Mouse (Mus musculus): ENCODE results near the gene Otulin.

Otulin gene

DNA sequence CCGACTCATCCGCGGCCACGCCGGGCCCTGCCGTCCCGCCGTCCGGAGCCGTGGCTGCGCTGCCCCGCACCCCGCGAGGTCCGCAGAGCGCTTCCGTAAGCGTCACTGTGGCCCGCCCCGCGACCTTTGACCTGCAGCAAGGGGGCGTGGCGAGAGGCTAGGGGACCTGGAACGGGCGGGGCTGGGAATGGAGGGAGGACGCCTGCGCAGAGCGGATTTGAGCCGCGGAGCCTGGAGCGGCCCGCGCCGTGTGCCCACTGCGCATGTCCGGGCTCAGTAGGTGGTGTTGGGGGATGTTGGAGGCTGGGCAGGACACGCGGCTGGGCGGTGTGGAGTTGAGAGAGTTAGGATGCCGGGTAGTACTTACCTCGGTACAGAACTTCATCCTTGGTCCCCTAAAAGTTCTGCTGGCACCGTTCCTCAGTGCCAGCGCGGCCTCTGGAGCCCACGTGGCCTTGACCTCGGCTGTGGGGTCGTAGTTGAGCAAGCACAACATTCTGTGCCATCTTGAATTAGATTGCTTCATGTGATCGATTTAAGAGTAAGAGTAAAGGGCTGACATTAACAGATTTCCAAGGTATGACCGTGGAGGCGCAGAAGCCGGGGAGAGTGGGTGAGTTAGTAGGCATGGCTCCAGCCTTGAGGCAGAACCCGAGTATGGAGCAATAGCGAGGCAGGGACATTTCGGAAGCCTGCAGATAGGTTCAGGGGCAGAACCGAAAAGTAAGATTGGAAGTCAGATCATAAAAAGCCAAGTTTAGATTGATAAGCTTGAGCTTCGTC, at the start of gene Otulin:
Gene Otulin (minus strand): TSS at position 93 of the 783 bp plus-strand sequence.
- in situ Hi-C loops (cut with MboI, MseI) = no loop called here

GRCm38 (mm10) chr15:27678511-27678910, 48.0 kb upstream of the Otulin start:
- in situ Hi-C loops (cut with MboI, MseI) = no loop called here

- in situ Hi-C loops (cut with MboI, MseI) = no loop called here
These were observed 47.3 kb upstream of the Otulin start for GRCm38 (mm10) chr15:27677801-27678200.

- in situ Hi-C loops (cut with MboI, MseI) = no loop called here
These were observed 45.7 kb upstream of the Otulin start for GRCm38 (mm10) chr15:27676211-27676610.

DNA sequence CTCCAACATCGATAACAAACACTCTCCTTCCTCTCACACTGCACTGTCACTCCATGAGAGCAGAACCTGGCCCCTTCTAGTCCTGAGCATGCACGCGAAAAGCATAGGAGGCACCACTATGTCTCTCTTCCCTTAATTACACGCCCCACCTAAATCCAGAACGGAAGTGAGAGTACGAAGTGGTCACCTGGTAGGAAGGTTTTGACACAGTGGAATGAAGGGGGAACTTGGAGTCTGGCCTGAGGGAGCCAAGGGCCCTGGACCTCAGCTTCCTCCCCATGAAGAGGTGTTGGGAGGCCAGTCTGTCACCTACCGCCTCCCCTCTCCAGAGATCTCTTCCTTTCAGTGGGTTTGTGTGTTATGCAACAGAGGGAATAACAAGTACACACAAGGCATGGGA, 44.6 kb upstream of the Otulin start:
- in situ Hi-C loops (cut with MboI, MseI) = no loop called here

DNA sequence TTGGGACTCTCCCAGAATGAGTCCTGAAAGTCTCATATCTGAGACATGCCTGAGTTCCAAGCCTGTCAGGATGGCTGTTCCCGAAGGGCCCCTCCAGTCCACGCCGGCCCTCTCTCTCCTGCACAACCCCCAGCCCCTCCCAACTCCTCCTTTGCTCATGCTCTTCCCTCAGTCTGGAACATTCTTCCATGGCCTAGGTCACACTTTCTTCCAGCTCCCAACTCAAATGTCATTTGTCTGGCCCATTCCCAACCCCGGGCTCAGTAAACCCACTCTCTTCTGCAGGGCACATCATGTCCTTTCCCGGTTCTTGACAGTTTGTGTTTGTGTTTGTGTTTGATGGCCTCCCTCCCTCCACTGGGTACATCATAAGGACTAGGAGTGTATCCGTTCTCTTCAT, 43.5 kb upstream of the Otulin start:
- in situ Hi-C loops (cut with MboI, MseI) = no loop called here

GRCm38 (mm10) chr15:27673151-27673550, 42.7 kb upstream of the Otulin start:
- in situ Hi-C loops (cut with MboI, MseI) = no loop called here

DNA sequence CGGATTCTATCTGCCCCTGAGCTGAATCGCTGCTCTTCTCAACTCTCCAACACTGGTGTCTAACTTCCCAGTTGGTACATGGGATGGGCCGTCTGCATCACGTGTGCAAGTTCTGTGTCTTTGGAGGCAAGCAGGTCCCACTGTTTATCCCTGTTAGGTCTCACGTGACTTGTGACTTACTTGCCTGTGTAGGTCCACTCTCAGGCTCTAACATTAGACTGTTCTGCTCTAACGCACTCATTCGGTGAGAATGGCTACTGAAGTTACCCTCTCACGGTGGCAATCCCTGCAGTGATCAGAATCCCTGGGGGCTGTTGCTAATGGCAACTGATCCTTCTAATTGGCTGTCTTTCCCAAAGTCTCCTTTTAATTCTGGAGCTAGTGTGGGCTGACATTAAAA, 41.8 kb upstream of the Otulin start:
- in situ Hi-C loops (cut with MboI, MseI) = no loop called here

DNA sequence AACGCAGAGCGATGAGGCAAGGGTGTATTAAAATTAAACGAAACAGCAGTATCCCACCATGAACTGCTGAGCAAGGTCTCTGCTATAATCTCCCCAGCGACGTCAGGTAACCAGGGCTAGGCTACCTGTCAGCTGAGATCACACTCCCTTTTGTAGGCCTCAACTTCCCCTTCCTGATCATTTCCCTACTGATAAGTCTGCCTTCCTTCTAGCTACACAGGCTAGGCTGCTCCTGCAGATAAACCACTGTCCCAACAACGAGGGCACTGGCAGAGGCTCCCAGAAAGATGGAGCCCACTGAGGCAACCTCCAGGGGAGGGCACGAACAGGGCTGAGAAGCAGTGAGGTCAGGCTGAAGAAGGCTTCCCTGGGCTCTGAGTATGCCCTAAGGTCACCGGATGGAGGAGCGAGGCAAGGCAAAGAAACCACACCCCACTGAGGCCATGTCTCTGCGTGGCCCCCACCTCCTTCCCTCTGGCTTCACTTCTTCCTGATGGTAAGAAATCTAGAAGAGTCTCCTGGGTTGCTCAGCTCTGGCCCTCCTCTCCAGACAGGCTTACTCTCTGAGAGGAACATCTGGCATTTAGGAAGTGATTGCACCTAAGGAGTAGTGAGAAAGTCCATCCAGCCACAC, 41.2 kb upstream of the Otulin start:
- in situ Hi-C loops (cut with MboI, MseI) = no loop called here

- in situ Hi-C loops (cut with MboI, MseI) = no loop called here
These were observed 40.2 kb upstream of the Otulin start for GRCm38 (mm10) chr15:27670708-27671107.

DNA sequence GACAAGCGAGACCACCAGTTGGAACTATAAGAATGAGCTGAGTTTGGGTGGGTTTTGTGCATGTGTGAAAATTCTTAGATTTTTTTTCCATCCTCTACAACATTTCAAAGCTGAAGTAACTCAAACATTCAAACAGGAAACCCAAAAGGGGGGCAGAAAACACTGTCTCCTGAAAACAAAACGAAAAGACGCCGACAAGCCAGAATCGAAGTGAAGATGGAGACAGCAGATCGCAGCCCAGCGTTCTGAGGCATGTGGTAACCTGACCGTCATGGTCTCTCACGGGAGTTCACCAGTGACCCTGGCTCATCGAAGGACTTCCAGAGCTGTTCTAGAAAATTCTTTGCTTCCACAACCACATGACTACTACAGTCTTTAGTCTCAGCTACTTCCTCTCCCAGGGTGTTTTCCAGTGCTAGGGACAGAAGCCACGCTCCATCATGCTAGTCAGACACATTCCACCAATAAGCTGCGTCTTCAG, 39.5 kb upstream of the Otulin start:
- in situ Hi-C loops (cut with MboI, MseI) = loop anchor here (5.0 kb wide), 1 partner anchor 47 kb away; no protein-coding TSS in a partner anchor

GRCm38 (mm10) chr15:27669276-27669675, 38.8 kb upstream of the Otulin start:
- in situ Hi-C loops (cut with MboI, MseI) = loop anchor here (5.0 kb wide), 1 partner anchor 48 kb away; no protein-coding TSS in a partner anchor

DNA sequence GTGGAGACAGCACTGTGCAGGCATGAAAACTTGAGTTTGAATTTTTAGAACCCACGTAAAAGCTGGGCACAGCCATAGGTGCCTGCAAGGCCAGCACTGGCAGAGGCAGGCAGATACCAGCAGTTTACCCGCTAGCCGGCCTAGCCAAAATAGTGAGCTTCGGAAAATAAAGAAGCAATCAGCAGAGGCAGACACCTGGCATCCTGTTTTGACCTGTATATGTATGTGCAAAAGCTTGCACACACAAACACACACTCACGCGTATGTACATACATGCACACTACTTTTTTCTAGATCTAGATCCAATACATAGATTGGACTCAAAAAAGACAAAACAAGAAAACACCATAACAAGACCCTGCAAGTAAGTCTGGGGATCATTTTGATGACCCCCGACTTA, 38.1 kb upstream of the Otulin start:
- in situ Hi-C loops (cut with MboI, MseI) = loop anchor here (5.0 kb wide), 1 partner anchor 49 kb away; no protein-coding TSS in a partner anchor

GRCm38 (mm10) chr15:27668001-27668461, 37.5 kb upstream of the Otulin start:
- in situ Hi-C loops (cut with MboI, MseI) = loop anchor here (5.0 kb wide), 1 partner anchor 49 kb away; no protein-coding TSS in a partner anchor

DNA sequence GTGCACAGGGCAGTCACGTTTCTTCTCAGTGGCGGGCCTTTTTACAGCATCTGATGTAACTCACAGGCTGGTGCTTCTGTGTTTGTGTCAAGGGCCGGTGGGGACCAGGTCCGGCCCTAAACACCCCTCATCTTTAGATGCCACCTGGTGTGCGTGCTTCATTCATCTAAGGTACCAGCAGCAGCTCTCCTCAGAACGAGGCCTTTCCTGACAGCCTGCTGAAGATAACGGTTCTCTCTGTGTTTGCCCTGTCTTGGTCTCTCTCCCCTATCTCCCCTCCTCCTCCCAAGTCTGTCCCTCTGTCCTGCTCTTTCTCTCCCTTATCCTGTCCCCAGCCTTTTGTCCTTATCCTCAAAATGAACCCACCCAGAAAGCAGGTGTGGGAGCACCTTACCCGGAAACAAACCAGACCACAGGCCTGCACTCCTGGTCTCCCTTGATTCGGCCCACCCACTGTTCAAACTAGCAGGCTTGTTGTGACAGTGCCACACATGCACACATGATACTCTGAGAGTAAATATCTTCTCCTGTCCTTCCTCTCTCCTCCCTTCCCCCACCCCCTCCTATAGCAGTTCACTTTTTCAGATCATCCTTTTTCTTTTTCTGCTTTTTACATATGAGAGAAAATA, 36.5 kb upstream of the Otulin start:
- in situ Hi-C loops (cut with MboI, MseI) = loop anchor here (5.0 kb wide), 1 partner anchor 50 kb away; no protein-coding TSS in a partner anchor

DNA sequence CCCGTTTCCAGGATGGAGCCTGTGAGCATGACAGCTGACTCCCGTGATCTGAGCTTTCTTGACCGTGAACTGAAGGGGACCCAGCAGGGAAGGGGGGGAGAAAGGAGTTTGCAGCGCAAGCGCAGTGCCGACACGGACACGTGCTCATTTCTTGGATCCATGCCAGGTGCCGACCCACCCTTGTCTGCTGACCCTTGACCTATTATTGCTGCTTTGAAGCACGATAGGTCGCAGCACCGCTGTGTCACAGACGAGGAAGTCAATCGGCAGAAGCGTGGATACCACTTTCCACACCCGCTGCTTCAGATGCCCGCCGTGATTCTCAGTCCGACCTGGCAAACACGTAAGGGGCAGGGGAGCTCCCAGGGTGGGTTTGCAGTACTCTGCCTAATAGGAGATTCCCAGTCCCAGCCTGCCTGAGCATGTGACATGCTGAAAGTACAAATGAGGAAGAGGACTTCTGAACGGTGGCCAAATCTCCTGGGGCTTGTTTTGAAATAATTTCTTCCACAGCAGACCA, 35.0 kb upstream of the Otulin start:
- in situ Hi-C loops (cut with MboI, MseI) = loop anchor here (5.0 kb wide), 1 partner anchor 52 kb away; no protein-coding TSS in a partner anchor

GRCm38 (mm10) chr15:27664126-27664525, 33.6 kb upstream of the Otulin start:
- in situ Hi-C loops (cut with MboI, MseI) = no loop called here

GRCm38 (mm10) chr15:27662699-27663098, 32.2 kb upstream of the Otulin start:
- in situ Hi-C loops (cut with MboI, MseI) = no loop called here

DNA sequence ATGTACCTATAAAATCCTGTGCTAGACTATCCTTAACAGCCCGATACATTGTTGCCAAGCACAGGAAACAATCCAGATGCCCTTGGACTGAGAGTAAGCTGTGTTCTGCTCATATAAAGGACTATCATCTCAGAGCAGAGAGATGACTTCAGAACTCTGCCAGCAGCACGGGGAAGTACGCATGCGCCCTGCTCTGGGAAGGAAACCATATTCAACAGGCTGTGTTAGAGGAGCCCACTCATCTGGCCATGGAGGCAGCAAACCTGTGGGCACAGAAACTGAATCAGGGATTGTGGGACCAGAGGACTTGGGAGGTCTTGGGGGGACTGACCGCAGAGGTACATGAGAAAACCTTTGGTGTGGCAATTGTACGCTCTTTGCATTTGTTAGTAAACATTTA, 31.2 kb upstream of the Otulin start:
- in situ Hi-C loops (cut with MboI, MseI) = no loop called here

DNA sequence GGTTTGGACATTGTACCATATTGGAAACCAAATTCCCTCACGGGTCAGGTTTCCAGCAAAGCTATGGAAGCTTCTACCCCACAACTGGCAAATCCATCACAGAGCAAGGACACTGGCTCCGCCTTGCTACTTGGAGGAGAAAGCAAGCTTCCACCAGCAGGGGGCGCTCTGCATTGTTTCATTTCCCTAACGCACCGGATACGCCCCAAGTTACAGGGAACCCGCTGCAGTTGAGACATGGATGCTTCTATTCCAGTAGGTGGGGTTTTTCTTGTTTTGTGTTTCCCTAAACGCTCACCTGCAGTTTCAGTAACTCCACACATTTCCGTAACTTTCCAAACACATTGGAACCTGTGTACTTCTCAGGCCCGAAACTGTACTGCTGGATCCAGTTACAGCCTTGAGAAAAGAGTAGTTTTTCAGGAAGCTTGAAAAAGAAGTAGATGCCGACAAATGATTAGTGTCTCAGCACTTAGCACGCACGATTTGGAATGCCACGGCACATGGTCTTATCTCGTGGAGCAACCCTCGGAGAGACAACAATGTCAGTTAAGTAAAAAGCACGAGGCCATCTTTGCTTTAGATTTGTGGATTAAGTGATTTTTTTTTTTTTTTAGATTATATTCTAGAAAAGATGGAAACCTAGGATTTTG, 29.2 kb upstream of the Otulin start:
- in situ Hi-C loops (cut with MboI, MseI) = loop anchor here (10.0 kb wide), 1 partner anchor 185 kb away; no protein-coding TSS in a partner anchor

DNA sequence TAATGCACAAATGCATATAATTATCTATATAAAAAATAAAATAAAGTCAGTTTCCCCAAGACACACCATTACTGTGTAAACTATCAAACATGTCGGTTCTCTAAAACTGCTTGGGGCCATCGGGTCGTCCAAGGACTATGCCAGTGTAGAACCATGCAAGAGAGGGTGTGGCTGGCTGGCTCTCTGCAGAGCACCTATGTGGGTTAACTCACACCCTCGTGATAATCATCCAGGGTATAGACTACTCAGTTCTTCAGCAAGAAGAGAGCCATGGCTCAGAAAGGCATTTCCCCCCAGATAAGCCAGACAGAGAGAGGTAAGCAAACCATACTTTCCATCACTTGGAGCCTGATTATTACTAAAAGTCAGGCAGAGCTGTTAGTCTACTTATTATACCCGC, 28.6 kb upstream of the Otulin start:
- in situ Hi-C loops (cut with MboI, MseI) = loop anchor here (10.0 kb wide), 1 partner anchor 186 kb away; no protein-coding TSS in a partner anchor

Measured in regulatory T cell (primary cell).